Mouse (Mus musculus) heart, postnatal 36 days (tissue): ENCODE results near the gene Zg16. TPM values are rescaled to one million over a fixed set of nuclear protein-coding genes. Genes with fewer than 3 reads are reported as not detected.

Experiments
- DNase-seq, 2 experiments: peaks; one replicate each; pipeline ENCODE4 v3.0.0; 2021 to 2022
- intact Hi-C: fragments of 180-260 bp; cut with DNase I; formaldehyde crosslinking; loops from one replicate; pipeline ENCODE4 v1.15.1; 2025
- microRNA-seq, 2 experiments: library from miRNA; unstranded; fragments of <30 nt; microRNA quantifications; one replicate each; pipeline ENCODE4 v1.2.0; 2021; ENCODE audit warnings: borderline number of aligned reads in 2 of 2
- total RNA-seq, 2 experiments: library from RNA; stranded (reverse); gene quantifications; 2 replicates each; pipeline ENCODE4 v1.2.3; 2021

Zg16 gene
- total RNA-seq, 2 experiments from 2014 or later: not detected

DNA sequence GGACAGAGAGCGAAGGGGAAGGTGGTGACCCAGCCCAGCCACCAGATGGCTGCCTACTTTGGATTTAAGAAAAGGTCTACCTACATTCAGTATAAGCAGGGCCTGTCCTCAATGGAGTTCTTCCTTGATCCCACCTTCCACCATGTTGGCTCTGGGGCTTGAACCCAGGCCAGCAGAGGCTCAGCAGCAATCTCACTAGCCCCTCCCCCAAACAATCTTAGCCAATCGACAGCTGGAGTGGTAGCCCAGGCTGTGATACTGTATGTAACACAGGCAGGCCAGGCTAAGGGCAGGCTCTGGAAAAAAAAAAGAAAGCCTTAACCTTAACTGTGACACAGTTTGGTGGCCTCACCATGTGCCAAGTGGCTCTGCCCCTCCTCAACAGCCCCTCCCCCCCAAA lies 75.4 kb downstream of the Zg16 start:
- no peak for DNase-seq
- intact Hi-C loops: no loop called here

GRCm38 (mm10) chr7:127011051-127011450 lies 76.1 kb downstream of the Zg16 start:
- no peak for DNase-seq
- intact Hi-C loops: no loop called here

- intact Hi-C loops: no loop called here
Measured at GRCm38 (mm10) chr7:127009307-127010085, 77.6 kb downstream of the Zg16 start.

GRCm38 (mm10) chr7:127008239-127009019 lies 78.7 kb downstream of the Zg16 start:
- peak; percentile 73 to 79 for DNase-seq
- intact Hi-C loops: no loop called here

More at GRCm38 (mm10) chr7:127009307-127010085, 77.6 kb downstream of the Zg16 start:
- no peak for DNase-seq

DNA sequence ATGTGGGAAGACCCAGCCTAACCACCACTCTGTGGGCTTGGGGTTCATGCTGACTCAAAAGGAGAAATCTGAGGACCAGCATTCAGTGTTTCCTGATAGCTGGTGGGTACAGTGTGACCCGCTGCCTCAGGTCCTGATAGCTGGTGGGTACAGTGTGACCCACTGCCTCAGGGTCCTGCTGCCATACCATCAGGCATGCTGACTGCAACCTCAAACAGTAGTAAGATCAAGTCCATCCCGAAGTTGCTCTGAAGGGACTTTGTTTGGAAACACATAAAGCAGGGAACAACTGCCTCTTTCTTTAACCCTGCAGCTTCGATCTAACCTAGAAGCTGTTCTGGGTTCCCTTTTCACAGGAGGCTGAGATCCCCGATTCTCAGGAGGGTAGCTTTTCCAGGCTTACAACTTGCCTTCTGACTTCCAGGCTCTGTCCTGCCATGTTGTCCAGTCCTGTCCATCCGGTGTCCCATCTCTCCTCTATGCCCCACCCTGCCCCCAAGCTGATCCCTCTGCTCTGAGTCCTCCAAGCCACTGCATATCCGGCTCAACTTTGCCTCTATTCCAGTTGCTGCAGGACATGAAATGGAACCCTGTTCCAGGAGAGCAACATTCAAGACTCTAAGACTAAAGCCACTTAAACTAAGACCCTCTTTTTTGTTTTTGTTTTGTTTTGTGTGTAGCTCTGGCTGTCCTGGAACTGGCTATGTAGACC lies 79.7 kb downstream of the Zg16 start:
- DNase-seq: no peak
- intact Hi-C loops: no loop called here

- intact Hi-C loops: no loop called here
- no peak for DNase-seq
Measured at GRCm38 (mm10) chr7:127004122-127004875, 82.8 kb downstream of the Zg16 start.

- intact Hi-C loops: no loop called here
- DNase-seq: no peak
Measured at GRCm38 (mm10) chr7:127003620-127004019, 83.5 kb downstream of the Zg16 start.

Small RNA genes within 50 kb of the gene (microRNA-seq; reads per million reads assigned to microRNA genes)
- 0 reads per million in 2 experiments for gene Gm44343

Other genes starting within 250 kb of the Zg16 start
- not detected for gene Doc2a, start 239.9 kb downstream of the Zg16 start, total RNA-seq
- 1 to 10 TPM; 6.1 to 6.6 TPM for gene Hirip3, start 225.4 kb downstream of the Zg16 start, total RNA-seq
- gene Ino80e, start 225.0 kb downstream of the Zg16 start, total RNA-seq: 10 to 100 TPM; 21.2 to 21.8 TPM
- gene Taok2, start 202.6 kb downstream of the Zg16 start, total RNA-seq: 10 to 100 TPM; 39.5 to 43.2 TPM
- 10 to 100 TPM in 1 of 2 experiments, 1 to 10 TPM in 1; 9.5 to 11.5 TPM for gene Tmem219, start 164.4 kb downstream of the Zg16 start, total RNA-seq
- gene Kctd13, start 158.4 kb downstream of the Zg16 start, total RNA-seq: 1 to 10 TPM; 5.4 to 7.4 TPM
- not detected for gene Asphd1, start 137.7 kb downstream of the Zg16 start, total RNA-seq
- gene Sez6l2, start 136.8 kb downstream of the Zg16 start, total RNA-seq: 1 to 10 TPM; 6.4 to 10.0 TPM
- gene Cdipt, start 111.4 kb downstream of the Zg16 start, total RNA-seq: 10 to 100 TPM; 52.2 to 55.4 TPM
- under 1 TPM; 0.31 to 0.65 TPM for gene Cdiptos, start 111.2 kb downstream of the Zg16 start, total RNA-seq
- 10 to 100 TPM; 53.5 to 57.7 TPM for gene Mvp, start 72.7 kb downstream of the Zg16 start, total RNA-seq
- not detected for gene Pagr1b, start 70.8 kb downstream of the Zg16 start, total RNA-seq
- gene Pagr1a, start 70.0 kb downstream of the Zg16 start, total RNA-seq: 10 to 100 TPM in 1 of 2 experiments, not detected in 1; 11.8 TPM
- gene Gm42742, start 66.2 kb downstream of the Zg16 start, total RNA-seq: 10 to 100 TPM; 25.2 to 28.6 TPM
- gene Prrt2, start 66.1 kb downstream of the Zg16 start, total RNA-seq: 1 to 10 TPM in 1 of 2 experiments, under 1 TPM in 1; 0.57 to 1.2 TPM
- gene Maz, start 60.3 kb downstream of the Zg16 start, total RNA-seq: 10 to 100 TPM; 66.5 to 71.5 TPM
- 1 to 10 TPM; 1.0 to 2.6 TPM for gene Kif22, start 44.9 kb downstream of the Zg16 start, total RNA-seq
- gene AI467606, start 4.0 kb upstream of the Zg16 start, total RNA-seq: 1 to 10 TPM; 1.6 to 1.9 TPM
- gene Qprt, start 34.9 kb upstream of the Zg16 start, total RNA-seq: not detected
- gene Spn, start 50.5 kb upstream of the Zg16 start, total RNA-seq: under 1 TPM; 0.76 to 0.92 TPM
- 10 to 100 TPM; 36.9 to 38.0 TPM for gene Cd2bp2, start 108.7 kb upstream of the Zg16 start, total RNA-seq
- gene Tbc1d10b, start 121.1 kb upstream of the Zg16 start, total RNA-seq: 10 to 100 TPM; 24.6 to 26.4 TPM
- gene Mylpf, start 121.6 kb upstream of the Zg16 start, total RNA-seq: 1 to 10 TPM; 2.4 to 2.5 TPM
- 1 to 10 TPM; 6.0 to 6.6 TPM for gene Zfp553, start 145.7 kb upstream of the Zg16 start, total RNA-seq
- gene Sept1, start 145.8 kb upstream of the Zg16 start, total RNA-seq: 1 to 10 TPM; 2.8 TPM
- 10 to 100 TPM; 19.1 TPM for gene Zfp771, start 156.9 kb upstream of the Zg16 start, total RNA-seq
- 10 to 100 TPM; 40.7 to 45.0 TPM for gene Dctpp1, start 173.4 kb upstream of the Zg16 start, total RNA-seq
- gene Sephs2, start 186.7 kb upstream of the Zg16 start, total RNA-seq: 10 to 100 TPM; 26.7 to 31.4 TPM
- gene Itgal, start 208.9 kb upstream of the Zg16 start, total RNA-seq: 1 to 10 TPM; 1.2 to 1.5 TPM